Mouse (Mus musculus) yolk sac, embryonic 10.5 days (tissue): ENCODE data around the gene Plcb2.

ENCODE experiments used
- DNase-seq: peaks from one replicate; pipeline ENCODE4 v3.0.0-alpha.2; 2017; ENCODE audit warnings: low spot score

Gene Plcb2

GRCm38 (mm10) chr2:118658457-118658856 lies 69.8 kb downstream of the Plcb2 start:
- DNase-seq = peak; percentile 77
